9 mouse cellular contexts compared by ENCODE assay signal in the genomic region with DNA sequence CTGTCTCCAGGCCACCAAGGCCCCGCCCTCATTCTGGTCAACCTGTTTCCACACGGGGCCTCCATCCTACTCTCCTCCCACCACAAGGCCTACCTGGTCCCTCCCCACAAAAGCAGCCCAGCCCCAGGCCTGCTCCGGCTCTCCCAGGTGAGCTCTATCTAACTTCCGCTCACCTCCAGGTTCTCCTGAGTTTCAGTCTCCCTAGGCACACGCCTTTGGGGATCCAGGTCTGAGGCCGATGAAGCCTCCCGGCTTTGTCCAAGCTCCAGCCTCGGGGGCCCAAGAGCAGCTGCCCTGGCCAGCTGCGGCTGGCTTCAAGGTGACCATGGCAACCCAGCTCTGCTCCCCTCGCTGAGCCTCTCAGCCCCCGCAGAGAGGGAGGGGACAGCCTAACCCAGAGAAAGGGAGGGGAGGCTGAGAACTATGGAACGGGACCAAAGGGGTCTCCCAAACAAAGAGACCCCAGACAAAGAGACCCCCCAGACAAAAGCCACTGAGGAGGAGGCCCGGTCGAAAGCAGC. TPM values are rescaled to one million over a fixed set of nuclear protein-coding genes. Genes with fewer than 3 reads are reported as not detected.
DNase-seq lines count a peak whose midpoint lies in the region; ATAC-seq lines count a peak whose summit lies in the region.
"Had no signal": no experiment of that assay in that cellular context is flagged by ENCODE, and none has a peak within 500 bp of the region (broad histone marks: within the 10 kb centered on the region; RNA-seq: fewer than 3 reads in every experiment).

No protein-coding gene starts in this region.

- peak overlapping the region; percentile 71 for H3K4me2 ChIP-seq in heart, embryonic 15.5 days
- peak overlapping the region; percentile 70 for H3K4me2 ChIP-seq in hindbrain, embryonic 12.5 days (replicated peaks)
- peak overlapping the region; percentile 70 for H3K4me2 ChIP-seq in limb, embryonic 13.5 days (replicated peaks)
- H3K4me2 ChIP-seq in stomach, embryonic 14.5 days (replicated peaks; ENCODE audit: low read depth, low read length): peak overlapping the region; percentile 64

- H3K27me3 ChIP-seq in heart, embryonic 15.5 days: no peaks in the 10 kb centered on the region
- no peaks in the 10 kb centered on the region for H3K27me3 ChIP-seq in hindbrain, embryonic 12.5 days
- peaks cover 5% of the 10 kb centered on the region; the same call in 1 of the 2 replicates for H3K27me3 ChIP-seq in limb, embryonic 13.5 days
- no peaks in the 10 kb centered on the region for H3K27me3 ChIP-seq in stomach, embryonic 14.5 days (ENCODE audit: control insufficient read depth, insufficient read depth, low read length)
- H3K27me3 ChIP-seq: Patski had no signal

- H3K36me3 ChIP-seq in heart, embryonic 15.5 days: no peaks in the 10 kb centered on the region
- no peaks in the 10 kb centered on the region for H3K36me3 ChIP-seq in hindbrain, embryonic 12.5 days
- no peaks in the 10 kb centered on the region for H3K36me3 ChIP-seq in limb, embryonic 13.5 days
- no peaks in the 10 kb centered on the region; the same call in 1 of the 2 replicates for H3K36me3 ChIP-seq in stomach, embryonic 14.5 days (ENCODE audit: control insufficient read depth, insufficient read depth, low read length)

- DNase-seq in heart, postnatal 36 days: no peak
- DNase-seq in cerebellum, postnatal 14 days: peak; percentile 63 to 71
- DNase-seq in adrenal gland, postnatal 36 days: no peak
- no peak for DNase-seq in ovary, adult 18-20 months (ENCODE audit: low spot score)

- H3K9me3 ChIP-seq in heart, embryonic 15.5 days (replicated peaks): no peaks in the 10 kb centered on the region
- no peaks in the 10 kb centered on the region for H3K9me3 ChIP-seq in hindbrain, embryonic 12.5 days (replicated peaks)
- no peaks in the 10 kb centered on the region for H3K9me3 ChIP-seq in limb, embryonic 13.5 days
- H3K9me3 ChIP-seq in stomach, embryonic 14.5 days (ENCODE audit: control insufficient read depth, low read depth, low read length): no peaks in the 10 kb centered on the region

- no peak for ATAC-seq in heart, embryonic 15.5 days (replicated peaks; ENCODE audit: insufficient number of reproducible peaks, insufficient read depth, low FRiP score, low read depth)
- ATAC-seq in hindbrain, embryonic 12.5 days (ENCODE audit: low FRiP score): peak; percentile 83
- peak; percentile 14; the same call in 1 of the 2 replicates for ATAC-seq in limb, embryonic 13.5 days (ENCODE audit: low FRiP score, low read depth)
- peak; percentile 46; the same call in 1 of the 2 replicates for ATAC-seq in stomach, embryonic 14.5 days (ENCODE audit: insufficient number of reproducible peaks, insufficient read depth, low FRiP score, low read depth)
- ATAC-seq: Patski had no signal

- peaks cover 62% of the 10 kb centered on the region for H3K4me1 ChIP-seq in heart, embryonic 15.5 days (replicated peaks)
- peaks cover 41% of the 10 kb centered on the region for H3K4me1 ChIP-seq in hindbrain, embryonic 12.5 days
- peaks cover 55% of the 10 kb centered on the region for H3K4me1 ChIP-seq in limb, embryonic 13.5 days
- peaks cover 20% of the 10 kb centered on the region for H3K4me1 ChIP-seq in stomach, embryonic 14.5 days (ENCODE audit: control insufficient read depth, insufficient read depth, low read length)

- intact Hi-C loops in heart, postnatal 36 days (cut with DNase I): no loop called here

- peak overlapping the region; percentile 89 for H3K27ac ChIP-seq in heart, embryonic 15.5 days
- peak overlapping the region; percentile 99 for H3K27ac ChIP-seq in hindbrain, embryonic 12.5 days
- peak overlapping the region; percentile 89 for H3K27ac ChIP-seq in limb, embryonic 13.5 days
- peak overlapping the region; percentile 95 for H3K27ac ChIP-seq in stomach, embryonic 14.5 days (ENCODE audit: low read length)

- H3K9ac ChIP-seq in heart, embryonic 15.5 days: peak overlapping the region; percentile 61
- H3K9ac ChIP-seq in hindbrain, embryonic 12.5 days: peak overlapping the region; percentile 97
- H3K9ac ChIP-seq in limb, embryonic 13.5 days: peak overlapping the region; percentile 70
- peak overlapping the region; percentile 31; the same call in 1 of the 2 replicates for H3K9ac ChIP-seq in stomach, embryonic 14.5 days (replicated peaks; ENCODE audit: low read depth, low read length)

- WGBS in heart, embryonic 15.5 days: 4% methylated on average over 14 of the region's 14 CpGs
- under 1% methylated on average over 14 of the region's 14 CpGs for WGBS in hindbrain, embryonic 12.5 days
- 2% methylated on average over 14 of the region's 14 CpGs for WGBS in limb, embryonic 13.5 days
- 2% methylated on average over 14 of the region's 14 CpGs for WGBS in stomach, embryonic 14.5 days

- H3K4me3 ChIP-seq in heart, embryonic 15.5 days: peak overlapping the region; percentile 51
- H3K4me3 ChIP-seq in hindbrain, embryonic 12.5 days: peak overlapping the region; percentile 85
- peak overlapping the region; percentile 44 for H3K4me3 ChIP-seq in limb, embryonic 13.5 days
- H3K4me3 ChIP-seq in stomach, embryonic 14.5 days (ENCODE audit: low read depth, low read length): peak overlapping the region; percentile 30

RNA-seq across cellular contexts. Expression of a gene that starts 0.6 kb away (rescaled TPM):
- 109 and 125 TPM in 2 replicates for polyA plus RNA-seq in heart, embryonic 15.5 days (2015; fragmentation: Nextera tagmentation; extraction: Ambion mirVana)
- total RNA-seq in heart, postnatal 36 days (2021): 10 to 100 TPM; 29.3 to 37.4 TPM
- polyA plus RNA-seq in hindbrain, embryonic 12.5 days (2016; fragmentation: Nextera tagmentation; extraction: Ambion mirVana): 168 and 182 TPM in 2 replicates
- 47.1 and 57.9 TPM in 2 replicates for polyA plus RNA-seq in limb, embryonic 13.5 days (2015; fragmentation: Nextera tagmentation; extraction: Ambion mirVana)
- polyA plus RNA-seq in stomach, embryonic 14.5 days (2014; fragmentation: Nextera tagmentation; extraction: Ambion mirVana): 50.4 and 50.6 TPM in 2 replicates
- 10 to 100 TPM; 43.4 to 48.8 TPM for total RNA-seq in adrenal gland, postnatal 36 days (2021)

RNA-seq across cellular contexts. Expression of a gene that starts 30.3 kb away (rescaled TPM):
- 21.3 and 28.7 TPM in 2 replicates for polyA plus RNA-seq in heart, embryonic 15.5 days (2015; fragmentation: Nextera tagmentation; extraction: Ambion mirVana)
- total RNA-seq in heart, postnatal 36 days (2021): 10 to 100 TPM; 16.9 to 17.4 TPM
- 34.7 and 37.7 TPM in 2 replicates for polyA plus RNA-seq in hindbrain, embryonic 12.5 days (2016; fragmentation: Nextera tagmentation; extraction: Ambion mirVana)
- polyA plus RNA-seq in limb, embryonic 13.5 days (2015; fragmentation: Nextera tagmentation; extraction: Ambion mirVana): 45.3 and 48.0 TPM in 2 replicates
- polyA plus RNA-seq in stomach, embryonic 14.5 days (2014; fragmentation: Nextera tagmentation; extraction: Ambion mirVana): 40.1 and 42.7 TPM in 2 replicates
- 10 to 100 TPM; 20.2 to 23.3 TPM for total RNA-seq in adrenal gland, postnatal 36 days (2021)

RNA-seq across cellular contexts. Expression of a gene that starts 36.4 kb away (rescaled TPM):
- 11.1 and 16.2 TPM in 2 replicates for polyA plus RNA-seq in heart, embryonic 15.5 days (2015; fragmentation: Nextera tagmentation; extraction: Ambion mirVana)
- 10 to 100 TPM; 31.9 to 33.0 TPM for total RNA-seq in heart, postnatal 36 days (2021)
- 16.5 and 16.9 TPM in 2 replicates for polyA plus RNA-seq in hindbrain, embryonic 12.5 days (2016; fragmentation: Nextera tagmentation; extraction: Ambion mirVana)
- 17.8 and 21.0 TPM in 2 replicates for polyA plus RNA-seq in limb, embryonic 13.5 days (2015; fragmentation: Nextera tagmentation; extraction: Ambion mirVana)
- 14.0 and 18.7 TPM in 2 replicates for polyA plus RNA-seq in stomach, embryonic 14.5 days (2014; fragmentation: Nextera tagmentation; extraction: Ambion mirVana)
- 10 to 100 TPM; 30.8 to 40.0 TPM for total RNA-seq in adrenal gland, postnatal 36 days (2021)

Comparison
In these comparisons a context has a peak if more than half of its experiments do, and no peak if none do; other contexts are left out.
1. H3K4me3 ChIP-seq: peak in every context shown above with its lines; median percentile 85 in hindbrain, embryonic 12.5 days; 51 in heart, embryonic 15.5 days; 44 in limb, embryonic 13.5 days; 30 in stomach, embryonic 14.5 days.
2. H3K9ac ChIP-seq: peak in every context shown above with its lines; median percentile 97 in hindbrain, embryonic 12.5 days; 70 in limb, embryonic 13.5 days; 61 in heart, embryonic 15.5 days; 31 in stomach, embryonic 14.5 days.
3. DNase-seq: peak in cerebellum, postnatal 14 days (2 of 2); none in heart, postnatal 36 days (0 of 2), adrenal gland, postnatal 36 days (0 of 2) and ovary, adult 18-20 months (single experiment).
4. Peak in every context shown above with its lines, with median percentiles within 50 percentile points of each other: H3K27ac ChIP-seq and H3K4me2 ChIP-seq.